Mouse (Mus musculus) stomach, embryonic 16.5 days (tissue): ENCODE results near the gene Esrrb. TPM values are rescaled to one million over a fixed set of nuclear protein-coding genes. Genes with fewer than 3 reads are reported as not detected.

Experiments used
- ATAC-seq: fragments of 200-750 bp; cut with Nextera tagmentation; 2 replicates; pipeline ENCODE4 v1.8.0; 2017; ENCODE audit warnings: moderate number of reproducible peaks, moderate TSS enrichment; ENCODE audit not compliant: insufficient read depth, low FRiP score
- H3K27ac ChIP-seq: fragments of 300-500 bp; sonication (generic); 2 replicates; pipeline ENCODE4 v1.5.1; 2014; ENCODE audit warnings: low read length
- H3K27me3 ChIP-seq: fragments of 300-500 bp; sonication (generic); 2 replicates; pipeline ENCODE4 v1.6.1; 2014; ENCODE audit warnings: low read length, control low read depth, mixed read lengths; ENCODE audit not compliant: control insufficient read depth, insufficient read depth
- H3K36me3 ChIP-seq: fragments of 300-500 bp; sonication (generic); 2 replicates; pipeline ENCODE4 v1.6.1; 2014; ENCODE audit warnings: low read length; ENCODE audit not compliant: control insufficient read depth, insufficient read depth
- H3K4me1 ChIP-seq: fragments of 300-500 bp; sonication (generic); 2 replicates; pipeline ENCODE4 v1.6.1; 2014; ENCODE audit warnings: low read length, control low read depth, mixed read lengths; ENCODE audit not compliant: control insufficient read depth, insufficient read depth
- H3K4me2 ChIP-seq: fragments of 300-500 bp; sonication (generic); 2 replicates; pipeline ENCODE4 v1.6.1; 2014; ENCODE audit warnings: low read depth, low read length, mixed read lengths
- H3K4me3 ChIP-seq: fragments of 300-500 bp; sonication (generic); replicated peaks from 2 replicates; pipeline ENCODE4 v1.5.1; 2014; ENCODE audit warnings: mild to moderate bottlenecking, low read length
- H3K9ac ChIP-seq: fragments of 300-500 bp; sonication (generic); 2 replicates; pipeline ENCODE4 v1.6.1; 2014; ENCODE audit warnings: low read length
- H3K9me3 ChIP-seq: fragments of 300-500 bp; sonication (generic); replicated peaks from 2 replicates; pipeline ENCODE4 v1.6.1; 2016; ENCODE audit warnings: low read length, control low read depth; ENCODE audit not compliant: control insufficient read depth
- WGBS: fragments of 180-500 bp; shearing (Covaris S2); extraction: QIAGEN DNeasy Blood & Tissue Kit; methylation state at CpG from one replicate; pipeline ENCODE4 v1.1.7; 2014; 5-methylcytosine and 5-hydroxymethylcytosine counted together
- polyA plus RNA-seq: library from polyadenylated mRNA; unstranded; fragments of >200 nt; fragmentation: Nextera tagmentation; extraction: Ambion mirVana; gene quantifications from 2 replicates; pipeline ENCODE4 v1.2.1, GENCODE M21; 2015

Esrrb gene
- polyA plus RNA-seq, 1 experiment from 2014 or later = 0.26 TPM

GRCm38 (mm10) chr12:86394773-86395172 lies 33.9 kb downstream of the Esrrb start:
- Histone ChIP-seq H3K27ac (no peak overlapping the region), H3K9ac (no peak overlapping the region), H3K9me3 (no peaks in the 10 kb centered on the region), H3K4me3 (no peak overlapping the region), H3K4me1 (no peaks in the 10 kb centered on the region), H3K36me3 (no peaks in the 10 kb centered on the region), H3K27me3 (no peaks in the 10 kb centered on the region), H3K4me2 (no peak overlapping the region)
- WGBS = 84% methylated on average over 12 of the region's 12 CpGs
- no peak for ATAC-seq

- Histone ChIP-seq H3K4me3 (no peak overlapping the region), H3K27ac (no peak overlapping the region), H3K36me3 (no peaks in the 10 kb centered on the region), H3K9me3 (no peaks in the 10 kb centered on the region), H3K9ac (no peak overlapping the region), H3K4me2 (no peak overlapping the region), H3K27me3 (no peaks in the 10 kb centered on the region), H3K4me1 (no peaks in the 10 kb centered on the region)
- WGBS = 57% methylated on average over 7 of the region's 7 CpGs
- ATAC-seq = no peak
These were observed 34.4 kb downstream of the Esrrb start for GRCm38 (mm10) chr12:86395326-86395725.

GRCm38 (mm10) chr12:86398762-86399161 lies 37.8 kb downstream of the Esrrb start:
- Histone ChIP-seq H3K27me3 (peaks cover 9% of the 10 kb centered on the region; the same call in 1 of the 2 replicates), H3K4me1 (no peaks in the 10 kb centered on the region), H3K9me3 (no peaks in the 10 kb centered on the region), H3K4me2 (no peak overlapping the region), H3K36me3 (no peaks in the 10 kb centered on the region), H3K9ac (no peak overlapping the region), H3K27ac (no peak overlapping the region), H3K4me3 (no peak overlapping the region)
- no peak for ATAC-seq
- WGBS = 21% methylated on average over 8 of the region's 8 CpGs

- H3K4me3 ChIP-seq = peak overlapping the region; percentile 20
- H3K27ac ChIP-seq = no peak overlapping the region
- no peak overlapping the region; the same call in 1 of the 2 replicates for H3K9ac ChIP-seq
- no peaks in the 10 kb centered on the region for H3K36me3 ChIP-seq
- 6% methylated on average over 21 of the region's 21 CpGs for WGBS
- no peaks in the 10 kb centered on the region for H3K9me3 ChIP-seq
- peak overlapping the region; percentile 49 for H3K4me2 ChIP-seq
- peaks cover 9% of the 10 kb centered on the region; the same call in 1 of the 2 replicates for H3K27me3 ChIP-seq
- no peaks in the 10 kb centered on the region for H3K4me1 ChIP-seq
- no peak for ATAC-seq
These were observed 41.8 kb downstream of the Esrrb start for GRCm38 (mm10) chr12:86402718-86403117.

GRCm38 (mm10) chr12:86421490-86421904 lies 60.6 kb downstream of the Esrrb start:
- Histone ChIP-seq H3K9ac (peak overlapping the region; percentile 32; the same call in 1 of the 2 replicates), H3K4me1 (0 out of 2 replicates have a peak, but pooled peaks cover 9% of the 10 kb centered on the region), H3K27me3 (peaks cover 71% of the 10 kb centered on the region), H3K36me3 (no peaks in the 10 kb centered on the region), H3K9me3 (no peaks in the 10 kb centered on the region), H3K4me3 (peak overlapping the region; percentile 49), H3K27ac (no peak overlapping the region), H3K4me2 (peak overlapping the region; percentile 71)
- ATAC-seq = peak; percentile 40; the same call in 1 of the 2 replicates
- 1% methylated on average over 37 of the region's 37 CpGs for WGBS

GRCm38 (mm10) chr12:86422166-86422910 lies 61.4 kb downstream of the Esrrb start:
- Histone ChIP-seq H3K4me3 (peak overlapping the region; percentile 49), H3K4me2 (peak overlapping the region; percentile 71), H3K36me3 (no peaks in the 10 kb centered on the region), H3K27me3 (peaks cover 71% of the 10 kb centered on the region), H3K9me3 (no peaks in the 10 kb centered on the region), H3K9ac (no peak overlapping the region), H3K4me1 (0 out of 2 replicates have a peak, but pooled peaks cover 9% of the 10 kb centered on the region), H3K27ac (no peak overlapping the region)
- no peak for ATAC-seq
- WGBS = 3% methylated on average over 59 of the region's 59 CpGs

GRCm38 (mm10) chr12:86423102-86423501 lies 62.2 kb downstream of the Esrrb start:
- no peaks in the 10 kb centered on the region for H3K36me3 ChIP-seq
- H3K9me3 ChIP-seq = no peaks in the 10 kb centered on the region
- ATAC-seq = no peak
- 0 out of 2 replicates have a peak, but pooled peaks cover 9% of the 10 kb centered on the region for H3K4me1 ChIP-seq
- WGBS = 6% methylated on average over 13 of the region's 13 CpGs
- no peak overlapping the region for H3K4me2 ChIP-seq
- H3K27ac ChIP-seq = no peak overlapping the region
- H3K9ac ChIP-seq = no peak overlapping the region
- H3K27me3 ChIP-seq = peaks cover 71% of the 10 kb centered on the region
- no peak overlapping the region for H3K4me3 ChIP-seq

GRCm38 (mm10) chr12:86427585-86427984 lies 66.7 kb downstream of the Esrrb start:
- no peak overlapping the region for H3K9ac ChIP-seq
- no peak overlapping the region for H3K4me3 ChIP-seq
- H3K27me3 ChIP-seq = peaks cover 32% of the 10 kb centered on the region
- no peaks in the 10 kb centered on the region for H3K36me3 ChIP-seq
- no peak overlapping the region for H3K27ac ChIP-seq
- WGBS = 66% methylated on average over 2 of the region's 2 CpGs
- no peak for ATAC-seq
- no peak overlapping the region for H3K4me2 ChIP-seq
- no peaks in the 10 kb centered on the region for H3K9me3 ChIP-seq
- H3K4me1 ChIP-seq = no peaks in the 10 kb centered on the region

GRCm38 (mm10) chr12:86431671-86432070 lies 70.8 kb downstream of the Esrrb start:
- H3K4me2 ChIP-seq = no peak overlapping the region
- WGBS = 67% methylated on average over 5 of the region's 5 CpGs
- no peaks in the 10 kb centered on the region for H3K36me3 ChIP-seq
- ATAC-seq = no peak
- no peak overlapping the region for H3K9ac ChIP-seq
- no peaks in the 10 kb centered on the region; the same call in 1 of the 2 replicates for H3K27me3 ChIP-seq
- no peak overlapping the region for H3K27ac ChIP-seq
- H3K4me1 ChIP-seq = no peaks in the 10 kb centered on the region
- no peak overlapping the region for H3K4me3 ChIP-seq
- no peaks in the 10 kb centered on the region for H3K9me3 ChIP-seq
